Mouse (Mus musculus) liver, adult 2 months (tissue): Measurements from ENCODE around the gene Tut7.

Experiments used
- CTCF ChIP-seq: fragments of 200-500 bp; IDR thresholded peaks from 2 replicates; pipeline ENCODE4 v1.5.1; 2011; ENCODE audit warnings: low read depth, low read length, control low read depth
- POLR2A ChIP-seq: fragments of 200-500 bp; IDR thresholded peaks from 2 replicates; pipeline ENCODE4 v1.6.1; 2011; ENCODE audit warnings: low read length, control low read depth; ENCODE audit not compliant: insufficient read depth; ENCODE audit errors: extremely low read depth

GRCm38 (mm10) chr13:59832871-59833270, 9.9 kb upstream of the Tut7 start:
- TF ChIP-seq POLR2A (no peak), CTCF (no peak)
